Mouse (Mus musculus): ENCODE data around the gene Golga4.

Gene Golga4

DNA sequence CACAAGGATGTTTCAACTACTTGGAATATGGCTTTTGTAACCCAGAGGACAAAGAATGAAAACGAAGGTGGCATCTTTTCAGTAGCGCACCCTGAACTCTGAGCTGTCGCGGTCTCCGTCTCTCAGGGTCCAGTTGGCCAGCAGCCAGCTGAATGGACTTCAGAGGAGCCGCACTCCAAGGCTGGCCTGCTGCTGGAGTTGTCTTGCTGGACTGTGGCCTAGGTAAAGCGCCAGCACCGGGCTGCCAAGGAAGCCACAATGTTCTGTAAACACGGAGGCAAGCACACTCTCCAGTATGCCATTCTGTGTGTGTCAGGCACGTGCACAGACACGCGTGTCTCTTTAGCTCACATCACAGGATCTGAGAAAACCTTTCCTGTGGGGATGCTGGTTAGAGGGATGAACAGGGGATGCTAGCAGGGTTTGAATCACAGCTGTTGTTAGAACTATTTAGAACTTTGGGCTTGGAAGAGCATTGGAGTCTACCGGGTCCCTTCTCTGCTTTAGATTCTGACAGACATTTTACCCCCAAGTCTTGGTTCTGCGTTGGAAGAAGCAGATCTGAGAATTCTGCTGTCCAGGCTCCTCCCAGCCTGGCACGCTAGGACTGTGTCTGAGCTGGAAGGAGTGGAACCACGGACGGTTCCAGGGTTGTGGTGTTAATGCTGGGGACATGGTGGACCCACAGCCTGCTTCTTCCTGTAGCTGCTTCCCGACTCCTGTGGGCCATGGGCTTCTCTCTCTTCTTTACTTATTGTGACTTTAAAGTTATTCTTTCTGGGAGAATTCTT, 116.5 kb downstream of the Golga4 start:
- DNase-seq (ENCODE audit: low read depth, low spot score) = no peak

DNA sequence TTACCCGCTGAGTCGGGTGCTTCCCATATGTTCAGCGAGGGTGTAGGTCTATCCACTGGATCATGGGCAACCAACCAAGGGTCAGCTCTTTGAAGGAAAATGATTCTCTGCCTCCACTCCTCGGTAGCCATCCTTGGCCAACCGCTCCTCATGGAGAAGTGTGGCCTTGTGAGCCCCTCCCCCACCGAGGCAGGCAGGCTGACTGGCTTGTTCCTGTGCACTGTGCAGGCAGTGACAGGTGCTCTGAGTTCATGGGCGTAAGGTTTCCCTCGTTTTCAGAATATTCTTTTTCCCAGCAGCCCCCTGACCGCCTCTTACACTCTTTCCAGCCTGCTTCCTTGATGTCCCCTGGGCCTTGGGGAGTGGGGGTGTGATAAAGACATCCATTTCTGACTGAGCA, 117.4 kb downstream of the Golga4 start:
- no peak for DNase-seq (ENCODE audit: low read depth, low spot score)

- DNase-seq (ENCODE audit: low read depth, low spot score) = peak; percentile 59
Observed at GRCm38 (mm10) chr9:118624146-118624545, 118.1 kb downstream of the Golga4 start.

DNA sequence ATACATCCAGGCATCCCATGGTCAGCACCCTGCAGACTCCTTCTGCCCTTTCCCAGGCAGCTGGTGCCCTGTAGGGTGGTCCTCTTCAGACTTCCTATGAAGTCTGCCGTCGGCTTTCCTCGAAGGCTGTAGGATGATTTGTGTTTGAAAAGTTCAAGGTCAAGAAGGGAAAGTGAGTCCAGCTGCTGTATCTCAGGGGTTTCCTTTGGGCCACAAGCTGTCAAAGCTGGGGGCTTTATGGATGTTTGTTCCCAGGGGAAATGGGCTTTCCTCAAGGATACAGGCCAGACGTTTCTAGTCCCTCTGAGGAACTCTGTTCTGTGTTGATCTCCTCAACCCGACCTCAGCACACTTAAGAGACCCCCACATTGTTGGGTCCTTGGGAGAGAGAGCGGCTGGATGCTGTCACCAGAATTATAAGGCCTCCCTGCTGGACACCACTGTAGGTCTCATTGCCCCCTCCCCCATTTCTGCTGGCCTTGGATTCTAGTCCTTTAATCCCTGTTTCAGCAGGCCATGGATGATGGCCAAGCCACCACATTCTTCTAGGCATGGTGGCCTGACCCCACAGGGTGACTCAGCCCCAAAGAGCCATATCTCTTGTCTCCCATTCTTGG, 123.8 kb downstream of the Golga4 start:
- peak; percentile 81 for DNase-seq (ENCODE audit: low read depth, low spot score)

Data from mesoderm, embryonic 11.5 days (tissue).